Mouse (Mus musculus) MEL (cell line): ENCODE results near the gene Mypop. TPM values are rescaled to one million over a fixed set of nuclear protein-coding genes. Genes with fewer than 3 reads are reported as not detected.

Source experiments
- DNase-seq: peaks from one replicate; pipeline ENCODE4 v3.0.0; 2011; ENCODE audit warnings: low read depth, low spot score
- H3K27ac ChIP-seq: 2 replicates; pipeline ENCODE4 v1.5.1; 2012; ENCODE audit warnings: low read depth, mild to moderate bottlenecking, control low read depth, low read length, moderate library complexity; ENCODE audit not compliant: control insufficient read depth
- H3K27me3 ChIP-seq, 2 experiments: fragments of 150-350 bp in 1 of 2; sonication (generic) in 1 of 2; 2 replicates each; pipeline ENCODE4 v1.6.1; 2012; ENCODE audit warnings: low read length in 2 of 2, mild to moderate bottlenecking in 2 of 2, improper control_type of control experiment in 1 of 2, moderate library complexity in 1 of 2; ENCODE audit not compliant: insufficient read depth in 2 of 2, control insufficient read depth in 1 of 2
- H3K36me3 ChIP-seq, 2 experiments: 2 replicates each; pipeline ENCODE4 v1.6.1; 2012 to 2014; ENCODE audit warnings: low read length in 2 of 2, improper control_type of control experiment in 1 of 2, inconsistent platforms in 1 of 2, mild to moderate bottlenecking in 1 of 2; ENCODE audit not compliant: insufficient read depth in 2 of 2, control insufficient read depth in 1 of 2
- H3K4me1 ChIP-seq, 2 experiments: fragments of 150-350 bp in 1 of 2; sonication (generic) in 1 of 2; 2 replicates each; pipeline ENCODE4 v1.6.1; 2012; ENCODE audit warnings: low read length in 2 of 2, improper control_type of control experiment in 1 of 2, mild to moderate bottlenecking in 1 of 2; ENCODE audit not compliant: insufficient read depth in 2 of 2, control insufficient read depth in 1 of 2
- H3K4me3 ChIP-seq, 2 experiments: fragments of 150-350 bp in 1 of 2; sonication (generic) in 1 of 2; 2 replicates each; pipeline ENCODE4 v1.5.1; 2012; ENCODE audit warnings: low read depth in 2 of 2, low read length in 2 of 2, mild to moderate bottlenecking in 2 of 2, moderate library complexity in 2 of 2, control low read depth in 1 of 2, improper control_type of control experiment in 1 of 2; ENCODE audit not compliant: control insufficient read depth in 1 of 2, insufficient read depth in 1 of 2
- H3K79me2 ChIP-seq: 2 replicates; pipeline ENCODE4 v1.6.1; 2012; ENCODE audit warnings: mild to moderate bottlenecking, low read length, moderate library complexity; ENCODE audit not compliant: control insufficient read depth, poor library complexity, insufficient read depth
- H3K9ac ChIP-seq: 2 replicates; pipeline ENCODE4 v1.6.1; 2012; ENCODE audit warnings: low read depth, mild to moderate bottlenecking, control low read depth, low read length, moderate library complexity; ENCODE audit not compliant: control insufficient read depth, poor library complexity, severe bottlenecking
- H3K9me3 ChIP-seq: fragments of 150-350 bp; sonication (generic); replicated peaks from 2 replicates; pipeline ENCODE4 v1.6.1; 2012; ENCODE audit warnings: mild to moderate bottlenecking, low read length, improper control_type of control experiment, moderate library complexity; ENCODE audit not compliant: insufficient read depth
- CHD2 ChIP-seq: IDR thresholded peaks from 2 replicates; pipeline ENCODE4 v1.6.1; 2011; ENCODE audit warnings: low read length, improper control_type of control experiment
- ELF1 ChIP-seq: IDR thresholded peaks from 2 replicates; pipeline ENCODE4 v1.6.1; 2014; ENCODE audit warnings: low read depth, mild to moderate bottlenecking, inconsistent platforms, low read length, improper control_type of control experiment, moderate library complexity
- EP300 ChIP-seq, 2 experiments: IDR thresholded peaks; 2 replicates each; pipeline ENCODE4 v1.6.1; 2011; ENCODE audit warnings: improper control_type of control experiment in 2 of 2, low read length in 2 of 2, low read depth in 1 of 2, mild to moderate bottlenecking in 1 of 2
- ETS1 ChIP-seq: IDR thresholded peaks from 2 replicates; pipeline ENCODE4 v1.6.1; 2012; ENCODE audit warnings: low read depth, mild to moderate bottlenecking, inconsistent platforms, low read length, improper control_type of control experiment, moderate library complexity
- HCFC1 ChIP-seq: IDR thresholded peaks from 2 replicates; pipeline ENCODE4 v1.6.1; 2012; ENCODE audit warnings: low read depth, mild to moderate bottlenecking, inconsistent platforms, low read length, improper control_type of control experiment, moderate library complexity
- MAX ChIP-seq: IDR thresholded peaks from 2 replicates; pipeline ENCODE4 v1.6.1; 2011; ENCODE audit warnings: low read length, improper control_type of control experiment
- MEF2A ChIP-seq: IDR thresholded peaks from 2 replicates; pipeline ENCODE4 v1.6.1; 2014; ENCODE audit warnings: low read depth, mild to moderate bottlenecking, inconsistent platforms, low read length, improper control_type of control experiment; ENCODE audit not compliant: poor library complexity, insufficient replicate concordance, severe bottlenecking; ENCODE audit errors: extremely low read depth
- MXI1 ChIP-seq: IDR thresholded peaks from 2 replicates; pipeline ENCODE4 v1.6.1; 2011; ENCODE audit warnings: mild to moderate bottlenecking, low read depth, low read length, improper control_type of control experiment
- NELFE ChIP-seq: IDR thresholded peaks from 2 replicates; pipeline ENCODE4 v1.6.1; 2011; ENCODE audit warnings: low read depth, low read length, improper control_type of control experiment
- NRF1 ChIP-seq: IDR thresholded peaks from 2 replicates; pipeline ENCODE4 v1.6.1; 2014; ENCODE audit warnings: low read depth, mild to moderate bottlenecking, inconsistent platforms, low read length, improper control_type of control experiment, moderate library complexity; ENCODE audit not compliant: poor library complexity, insufficient read depth, severe bottlenecking
- POLR2A ChIP-seq, 2 experiments: IDR thresholded peaks; 2 replicates each; pipeline ENCODE4 v1.6.1; 2011 to 2012; ENCODE audit warnings: low read length in 2 of 2, mild to moderate bottlenecking in 2 of 2, control low read depth in 1 of 2, improper control_type of control experiment in 1 of 2, low read depth in 1 of 2, moderate library complexity in 1 of 2; ENCODE audit not compliant: control insufficient read depth in 1 of 2, insufficient read depth in 1 of 2, poor library complexity in 1 of 2
- POLR2AphosphoS2 ChIP-seq: IDR thresholded peaks from 2 replicates; pipeline ENCODE4 v1.6.1; 2011; ENCODE audit warnings: low read length, improper control_type of control experiment
- RAD21 ChIP-seq: IDR thresholded peaks from 2 replicates; pipeline ENCODE4 v1.6.1; 2011; ENCODE audit warnings: mild to moderate bottlenecking, low read depth, low read length, improper control_type of control experiment
- RCOR1 ChIP-seq: IDR thresholded peaks from 2 replicates; pipeline ENCODE4 v1.6.1; 2012; ENCODE audit warnings: low read depth, mild to moderate bottlenecking, inconsistent platforms, low read length, improper control_type of control experiment
- SIN3A ChIP-seq: IDR thresholded peaks from 2 replicates; pipeline ENCODE4 v1.6.1; 2012; ENCODE audit warnings: low read length, improper control_type of control experiment, inconsistent platforms
- TBP ChIP-seq: IDR thresholded peaks from 2 replicates; pipeline ENCODE4 v1.8.0; 2011; ENCODE audit warnings: low read depth, low read length, improper control_type of control experiment
- ZC3H11A ChIP-seq: IDR thresholded peaks from 2 replicates; pipeline ENCODE4 v1.6.1; 2012; ENCODE audit warnings: low read depth, mild to moderate bottlenecking, inconsistent platforms, low read length, improper control_type of control experiment
- ZKSCAN1 ChIP-seq: IDR thresholded peaks from 2 replicates; pipeline ENCODE4 v1.6.1; 2012; ENCODE audit warnings: low read depth, mild to moderate bottlenecking, inconsistent platforms, low read length, improper control_type of control experiment, moderate library complexity
- ZMIZ1 ChIP-seq: IDR thresholded peaks from 2 replicates; pipeline ENCODE4 v1.6.1; 2012; ENCODE audit warnings: low read depth, mild to moderate bottlenecking, inconsistent platforms, low read length, improper control_type of control experiment, moderate library complexity
- polyA plus RNA-seq, 2 experiments: library from polyadenylated mRNA; stranded (reverse) in 1 of 2; unstranded in 1 of 2; fragments of >175 nt in 1 of 2; fragments of >200 nt in 1 of 2; gene quantifications; 2 replicates each; pipeline versions ENCODE4 v1.2.1 to v1.2.4; 2012; ENCODE audit warnings: low replicate concordance in 2 of 2, low read depth in 1 of 2; ENCODE audit not compliant: insufficient read length in 2 of 2, insufficient read depth in 1 of 2, missing spikeins in 1 of 2
- total RNA-seq: library from RNA; depleted of rRNA; stranded (reverse); fragments of 300-350 nt; gene quantifications from 2 replicates; pipeline ENCODE4 v1.2.3, GENCODE M21; 2012; rRNA removed

Mypop gene
- total RNA-seq: 0.95 and 1.2 TPM in 2 replicates
- 1 to 10 TPM in 1 of 2 experiments, not detected in 1; 6.5 TPM for polyA plus RNA-seq

- peaks cover 0 to 7% of the 10 kb centered on the region in 2 experiments; a peak in 2 of 4 replicates for H3K36me3 ChIP-seq
- DNase-seq: peak; percentile 100
- TF ChIP-seq MEF2A (no peak), POLR2A (IDR thresholded peaks at IDR 0.05; ENCODE audit: control insufficient read depth in 1 of 2, insufficient read depth in 1 of 2, low read depth in 1 of 2, low read length in 2 of 2, poor library complexity in 1 of 2) (peak; percentile 30 to 67; a peak in 2 of 4 replicates), POLR2AphosphoS2 (peak; percentile 98), MAX (0 out of 2 replicates have a peak, but pooled peaks have one; percentile 22), ZKSCAN1 (0 out of 2 replicates have a peak, but pooled peaks have one; percentile 32), TBP (0 out of 2 replicates have a peak, but pooled peaks have one; percentile 11), SIN3A (peak; percentile 26; the same call in 1 of the 2 replicates), NELFE (peak; percentile 78), ZMIZ1 (0 out of 2 replicates have a peak, but pooled peaks have one; percentile 49), RCOR1 (peak; percentile 33; the same call in 1 of the 2 replicates), ETS1 (no peak), ELF1 (peak; percentile 39; the same call in 1 of the 2 replicates), HCFC1 (peak; percentile 86), EP300 (IDR thresholded peaks at IDR 0.05; ENCODE audit: low read depth in 1 of 2, low read length in 2 of 2) (no peak), CHD2 (peak; percentile 48; the same call in 1 of the 2 replicates), NRF1 (peak; percentile 91), RAD21 (no peak), MXI1 (0 out of 2 replicates have a peak, but pooled peaks have one; percentile 38), ZC3H11A (no peak)
- TF ChIP-seq, all 39 proteins: peak for 14
- H3K4me3 ChIP-seq: peak within 1 kb of the TSS; percentile 45 to 47
- H3K27me3 ChIP-seq: no peaks in the 10 kb centered on the region
- peaks cover 2 to 21% of the 10 kb centered on the region in 2 experiments; a peak in 3 of 4 replicates for H3K4me1 ChIP-seq
- no peaks in the 10 kb centered on the region for H3K9me3 ChIP-seq
- no peaks in the 10 kb centered on the region for H3K79me2 ChIP-seq
- H3K9ac ChIP-seq: peak within 1 kb of the TSS; percentile 53
- peak within 1 kb of the TSS; percentile 34 for H3K27ac ChIP-seq
Measured at GRCm38 (mm10) chr7:18990601-18991295, at the start of gene Mypop. TSS of gene Mypop (plus strand) at chr7:18991245.
